Mouse (Mus musculus) bone marrow, adult 2 months (tissue): ENCODE measurements around the gene Fmo6. TPM values are rescaled to one million over a fixed set of nuclear protein-coding genes. Genes with fewer than 3 reads are reported as not detected.
A peak's percentile ranks its signal among the peaks of the same experiment; 100 is the strongest.

Experiments used
- H3K27ac ChIP-seq: fragments of 200-500 bp; 2 replicates; pipeline ENCODE4 v1.5.1; 2012; ENCODE audit warnings: low read depth, mild to moderate bottlenecking, control low read depth, inconsistent platforms, low read length; ENCODE audit not compliant: control insufficient read depth, poor library complexity, insufficient read depth
- H3K4me1 ChIP-seq: fragments of 200-500 bp; 2 replicates; pipeline ENCODE4 v1.6.1; 2011; ENCODE audit warnings: low read length; ENCODE audit not compliant: control insufficient read depth, insufficient read depth
- H3K4me3 ChIP-seq: fragments of 200-500 bp; replicated peaks from 2 replicates; pipeline ENCODE3; 2011; ENCODE audit warnings: mild to moderate bottlenecking, low read depth, low read length, control low read depth; ENCODE audit not compliant: control insufficient read depth
- CTCF ChIP-seq: fragments of 200-500 bp; IDR thresholded peaks from 2 replicates; pipeline ENCODE4 v1.5.1; 2011; ENCODE audit warnings: low read length, control low read depth; ENCODE audit not compliant: control insufficient read depth, insufficient read depth
- POLR2A ChIP-seq: fragments of 200-500 bp; IDR thresholded peaks from 2 replicates; pipeline ENCODE4 v1.6.1; 2011; ENCODE audit warnings: low read depth, mild to moderate bottlenecking, control low read depth, low read length, borderline replicate concordance; ENCODE audit not compliant: control insufficient read depth
- WGBS: fragments of 180-500 bp; shearing (Covaris S2); methylation state at CpG from one replicate; pipeline ENCODE4 v1.1.7; 2018; 5-methylcytosine and 5-hydroxymethylcytosine counted together
- polyA plus RNA-seq: library from polyadenylated mRNA; stranded (reverse); fragments of >200 nt; gene quantifications from 2 replicates; pipeline ENCODE4 v1.2.4, GENCODE M21; 2011; ENCODE audit warnings: low replicate concordance; ENCODE audit not compliant: missing spikeins, insufficient read depth, insufficient read length

Fmo6 gene
- polyA plus RNA-seq, 1 experiment: 1.2 TPM

- no peaks in the 10 kb centered on the region for H3K4me1 ChIP-seq
- TF ChIP-seq POLR2A (no peak), CTCF (no peak)
- H3K27ac ChIP-seq: no peak overlapping the region
- no peak overlapping the region for H3K4me3 ChIP-seq
- WGBS: 86% methylated on average over 6 of the region's 6 CpGs
Measured at GRCm38 (mm10) chr1:162893014-162893413, 44.3 kb downstream of the Fmo6 start.

DNA sequence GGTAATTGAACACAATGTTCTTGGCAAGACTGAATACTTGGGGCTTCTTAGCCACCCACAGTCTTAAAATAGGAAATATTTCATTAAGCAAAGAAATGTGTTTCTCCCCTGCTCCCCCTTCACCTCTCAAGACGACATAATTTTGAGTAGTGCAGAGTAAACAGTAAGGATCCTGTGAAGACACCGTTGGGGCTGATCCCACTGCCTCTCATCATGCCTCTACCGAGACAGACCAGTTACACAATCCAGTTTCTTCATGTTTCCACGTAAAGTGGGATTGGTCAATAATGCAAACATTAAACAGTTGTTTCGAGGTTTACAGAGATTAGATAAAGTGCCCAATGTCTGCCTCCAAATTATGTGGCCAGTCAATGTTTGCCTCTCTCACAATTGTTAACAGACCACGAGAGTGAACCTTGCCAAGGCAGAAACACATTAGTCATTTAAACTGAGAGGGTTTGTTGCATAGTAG is 45.3 kb downstream of the Fmo6 start:
- 29% methylated on average over 6 of the region's 6 CpGs for WGBS
- no peaks in the 10 kb centered on the region for H3K4me1 ChIP-seq
- no peak for TF ChIP-seq POLR2A
- TF ChIP-seq CTCF: no peak
- H3K4me3 ChIP-seq: no peak overlapping the region
- H3K27ac ChIP-seq: no peak overlapping the region

DNA sequence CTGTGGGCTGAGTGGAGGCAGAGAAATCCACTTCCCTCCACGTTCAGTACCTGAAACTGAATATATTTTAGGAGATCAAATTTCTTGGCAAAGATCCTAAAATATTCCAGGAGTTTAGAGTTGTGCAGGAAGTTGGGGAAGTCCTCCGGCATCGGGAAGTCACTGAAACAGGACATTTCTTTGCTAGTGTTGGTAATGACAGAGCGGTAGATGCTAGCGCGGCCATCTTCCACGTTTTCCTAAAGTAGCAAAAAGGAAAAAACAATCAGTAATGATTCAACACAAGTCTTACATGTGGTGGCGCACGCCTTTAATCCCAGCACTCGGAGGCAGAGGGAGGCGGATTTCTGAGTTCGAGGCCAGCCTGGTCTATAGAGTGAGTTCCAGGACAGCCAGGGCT is 48.7 kb downstream of the Fmo6 start:
- Histone ChIP-seq H3K4me3 (no peak overlapping the region), H3K27ac (no peak overlapping the region), H3K4me1 (no peaks in the 10 kb centered on the region)
- 87% methylated on average over 12 of the region's 12 CpGs for WGBS
- TF ChIP-seq POLR2A: no peak
- TF ChIP-seq CTCF: no peak

- Histone ChIP-seq H3K4me3 (no peak overlapping the region), H3K27ac (no peak overlapping the region), H3K4me1 (no peaks in the 10 kb centered on the region)
- 89% methylated on average over 7 of the region's 7 CpGs for WGBS
- TF ChIP-seq CTCF: no peak
- no peak for TF ChIP-seq POLR2A
Measured at GRCm38 (mm10) chr1:162887644-162888043, 49.7 kb downstream of the Fmo6 start.

DNA sequence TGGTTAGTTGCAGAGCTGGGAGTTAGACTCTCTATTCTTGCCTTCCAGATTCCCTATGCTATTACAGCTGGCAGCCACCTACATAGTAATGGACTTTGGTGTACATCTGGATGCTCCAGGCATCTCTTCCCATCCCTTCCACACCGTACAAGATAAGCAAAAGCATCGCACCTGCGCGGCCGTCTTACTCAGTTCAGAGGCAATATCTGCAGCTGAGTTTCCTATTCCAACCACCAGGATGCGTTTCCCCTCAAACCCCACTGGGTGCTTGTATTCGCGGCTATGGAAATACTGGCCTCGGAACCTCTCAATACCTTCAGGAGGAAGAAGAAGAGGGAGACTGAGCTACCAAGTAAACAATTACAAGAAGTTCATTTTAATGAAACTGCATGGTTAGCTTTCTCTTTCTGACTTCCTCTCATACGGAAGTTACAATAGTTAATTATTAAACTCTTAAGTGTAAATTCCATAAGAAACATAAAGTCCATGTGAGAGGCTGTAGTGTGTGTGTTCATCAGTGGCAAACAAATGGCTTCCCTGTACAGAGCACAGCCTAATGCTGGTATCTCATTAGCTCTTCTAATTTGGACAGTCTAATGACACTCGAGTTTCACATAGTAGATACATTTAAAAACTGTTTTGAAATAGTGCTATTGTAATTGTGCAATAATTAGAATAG is 51.0 kb downstream of the Fmo6 start:
- Histone ChIP-seq H3K4me1 (no peaks in the 10 kb centered on the region), H3K4me3 (no peak overlapping the region), H3K27ac (no peak overlapping the region)
- TF ChIP-seq CTCF (no peak), POLR2A (no peak)
- WGBS: 82% methylated on average over 11 of the region's 11 CpGs

- TF ChIP-seq POLR2A (no peak), CTCF (no peak)
- 70% methylated on average over 4 of the region's 4 CpGs for WGBS
- Histone ChIP-seq H3K27ac (no peak overlapping the region), H3K4me1 (no peaks in the 10 kb centered on the region), H3K4me3 (no peak overlapping the region)
Measured at GRCm38 (mm10) chr1:162882681-162883080, 54.6 kb downstream of the Fmo6 start.

DNA sequence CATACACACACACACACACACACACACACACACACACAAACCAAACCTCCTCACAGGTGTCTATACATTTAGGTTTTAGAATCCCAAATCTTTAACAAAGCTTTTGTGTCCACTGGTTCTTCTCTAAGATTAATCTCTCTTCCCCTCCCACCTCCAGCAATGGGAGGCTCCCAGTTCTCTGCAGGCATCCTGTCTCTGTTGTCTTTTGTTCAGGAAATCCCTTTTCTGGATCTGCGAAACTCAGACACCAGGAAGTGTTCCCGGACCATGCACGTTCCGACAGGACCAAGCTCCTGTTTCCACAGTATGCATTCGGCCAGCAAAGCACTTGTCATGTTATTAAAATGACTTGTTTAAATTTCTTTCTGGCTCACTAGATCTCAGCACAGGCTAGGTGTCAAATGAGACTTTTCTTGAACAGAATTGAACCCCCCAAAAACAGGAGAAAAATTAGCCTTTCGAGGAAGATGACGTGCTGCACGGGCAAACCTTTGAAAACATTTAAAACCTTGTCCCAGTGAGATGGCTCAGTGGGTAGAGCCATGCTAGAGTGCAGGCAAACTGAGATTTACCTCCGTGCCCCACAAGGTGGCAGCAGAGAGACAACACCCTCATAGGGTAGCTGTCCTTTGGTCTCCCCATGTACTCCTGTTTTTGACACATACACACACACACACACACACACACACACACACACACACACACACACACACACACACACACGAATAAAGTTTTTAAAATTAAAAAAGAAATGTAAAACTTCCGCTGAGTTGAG is 57.5 kb downstream of the Fmo6 start:
- Histone ChIP-seq H3K4me3 (no peak overlapping the region), H3K27ac (no peak overlapping the region), H3K4me1 (no peaks in the 10 kb centered on the region)
- no peak for TF ChIP-seq POLR2A
- peak; percentile 69 for TF ChIP-seq CTCF
- WGBS: 36% methylated on average over 11 of the region's 11 CpGs

DNA sequence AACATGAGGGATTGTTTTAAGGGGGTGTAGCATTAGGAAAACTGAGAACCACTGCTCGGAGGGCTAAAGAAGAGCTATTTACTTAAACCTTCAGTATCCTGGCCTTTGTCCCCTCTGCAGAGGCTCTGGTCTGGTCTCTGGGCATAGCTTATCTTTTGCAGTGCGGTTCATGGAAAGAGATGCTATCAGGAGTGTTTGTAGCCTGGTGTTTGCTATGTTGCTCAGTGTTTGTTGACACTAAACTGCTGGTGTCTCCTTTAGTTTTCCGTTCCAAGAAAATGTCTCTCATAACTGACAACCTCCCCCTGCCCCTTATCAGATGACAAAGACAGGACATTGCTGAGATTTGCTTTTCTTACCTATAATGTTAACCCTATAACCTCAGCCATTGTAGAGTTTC is 62.2 kb downstream of the Fmo6 start:
- TF ChIP-seq POLR2A (no peak), CTCF (no peak)
- WGBS: 61% methylated on average over 3 of the region's 3 CpGs

More for the DNA sequence above, 62.2 kb downstream of the Fmo6 start:
- H3K4me3 ChIP-seq: no peak overlapping the region
- H3K4me1 ChIP-seq: no peaks in the 10 kb centered on the region
- no peak overlapping the region for H3K27ac ChIP-seq
